Mouse (Mus musculus) erythroblast, embryonic 14.5 days (primary cell): ENCODE data around the gene Cdk5rap2.

Experiments
- GATA1 ChIP-seq: IDR thresholded peaks from 2 replicates; pipeline ENCODE4 v1.6.1; 2012; ENCODE audit warnings: low read length, inconsistent platforms, mixed read lengths
- TAL1 ChIP-seq: IDR thresholded peaks from 3 replicates; pipeline ENCODE4 v1.6.1; 2012; ENCODE audit warnings: low read length, inconsistent platforms, mixed read lengths

DNA sequence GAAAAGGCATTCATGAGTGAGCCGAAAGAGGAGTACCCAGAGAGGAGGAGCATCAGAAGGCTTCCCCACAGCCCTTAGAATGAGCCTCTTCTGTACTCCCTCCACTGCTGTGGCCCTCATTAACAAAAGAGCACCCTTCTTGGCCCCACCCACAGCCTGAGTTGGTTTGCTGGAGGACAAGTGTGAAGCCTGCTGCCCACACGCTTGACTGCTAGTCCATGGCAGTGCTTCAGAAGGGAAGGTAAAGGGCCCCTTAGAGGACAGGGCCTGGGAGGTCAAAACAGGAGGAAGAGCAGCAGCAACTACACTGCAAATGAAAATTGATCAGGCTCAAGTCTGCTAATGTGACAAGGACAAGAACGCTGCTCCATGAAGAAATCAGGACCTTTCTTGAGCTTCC, 56.6 kb downstream of the Cdk5rap2 start:
- TF ChIP-seq TAL1 = no peak
- TF ChIP-seq GATA1 = no peak
